Mouse (Mus musculus) MEL (cell line): ENCODE measurements around the gene Cxcl2. TPM values are rescaled to one million over a fixed set of nuclear protein-coding genes. Genes with fewer than 3 reads are reported as not detected.

Experiments
- DNase-seq: peaks from one replicate; pipeline ENCODE4 v3.0.0; 2011; ENCODE audit warnings: low read depth, low spot score
- H3K27ac ChIP-seq: 2 replicates; pipeline ENCODE4 v1.5.1; 2012; ENCODE audit warnings: low read depth, mild to moderate bottlenecking, control low read depth, low read length, moderate library complexity; ENCODE audit not compliant: control insufficient read depth
- H3K27me3 ChIP-seq, 2 experiments: fragments of 150-350 bp in 1 of 2; sonication (generic) in 1 of 2; 2 replicates each; pipeline ENCODE4 v1.6.1; 2012; ENCODE audit warnings: low read length in 2 of 2, mild to moderate bottlenecking in 2 of 2, improper control_type of control experiment in 1 of 2, moderate library complexity in 1 of 2; ENCODE audit not compliant: insufficient read depth in 2 of 2, control insufficient read depth in 1 of 2
- H3K36me3 ChIP-seq, 2 experiments: 2 replicates each; pipeline ENCODE4 v1.6.1; 2012 to 2014; ENCODE audit warnings: low read length in 2 of 2, improper control_type of control experiment in 1 of 2, inconsistent platforms in 1 of 2, mild to moderate bottlenecking in 1 of 2; ENCODE audit not compliant: insufficient read depth in 2 of 2, control insufficient read depth in 1 of 2
- H3K4me1 ChIP-seq, 2 experiments: fragments of 150-350 bp in 1 of 2; sonication (generic) in 1 of 2; 2 replicates each; pipeline ENCODE4 v1.6.1; 2012; ENCODE audit warnings: low read length in 2 of 2, improper control_type of control experiment in 1 of 2, mild to moderate bottlenecking in 1 of 2; ENCODE audit not compliant: insufficient read depth in 2 of 2, control insufficient read depth in 1 of 2
- H3K4me3 ChIP-seq, 2 experiments: fragments of 150-350 bp in 1 of 2; sonication (generic) in 1 of 2; 2 replicates each; pipeline ENCODE4 v1.5.1; 2012; ENCODE audit warnings: low read depth in 2 of 2, low read length in 2 of 2, mild to moderate bottlenecking in 2 of 2, moderate library complexity in 2 of 2, control low read depth in 1 of 2, improper control_type of control experiment in 1 of 2; ENCODE audit not compliant: control insufficient read depth in 1 of 2, insufficient read depth in 1 of 2
- H3K79me2 ChIP-seq: 2 replicates; pipeline ENCODE4 v1.6.1; 2012; ENCODE audit warnings: mild to moderate bottlenecking, low read length, moderate library complexity; ENCODE audit not compliant: control insufficient read depth, poor library complexity, insufficient read depth
- H3K9ac ChIP-seq: 2 replicates; pipeline ENCODE4 v1.6.1; 2012; ENCODE audit warnings: low read depth, mild to moderate bottlenecking, control low read depth, low read length, moderate library complexity; ENCODE audit not compliant: control insufficient read depth, poor library complexity, severe bottlenecking
- H3K9me3 ChIP-seq: fragments of 150-350 bp; sonication (generic); replicated peaks from 2 replicates; pipeline ENCODE4 v1.6.1; 2012; ENCODE audit warnings: mild to moderate bottlenecking, low read length, improper control_type of control experiment, moderate library complexity; ENCODE audit not compliant: insufficient read depth
- BHLHE40 ChIP-seq: IDR thresholded peaks from 2 replicates; pipeline ENCODE4 v1.6.1; 2012; ENCODE audit warnings: low read depth, mild to moderate bottlenecking, inconsistent platforms, low read length, improper control_type of control experiment, borderline replicate concordance
- CHD1 ChIP-seq: IDR thresholded peaks from 2 replicates; pipeline ENCODE4 v1.6.1; 2012; ENCODE audit warnings: low read depth, mild to moderate bottlenecking, inconsistent platforms, low read length, improper control_type of control experiment
- CHD2 ChIP-seq: IDR thresholded peaks from 2 replicates; pipeline ENCODE4 v1.6.1; 2011; ENCODE audit warnings: low read length, improper control_type of control experiment
- E2F4 ChIP-seq: IDR thresholded peaks from 2 replicates; pipeline ENCODE4 v1.6.1; 2011; ENCODE audit warnings: low read depth, low read length, improper control_type of control experiment, borderline replicate concordance
- EP300 ChIP-seq, 2 experiments: IDR thresholded peaks; 2 replicates each; pipeline ENCODE4 v1.6.1; 2011; ENCODE audit warnings: improper control_type of control experiment in 2 of 2, low read length in 2 of 2, low read depth in 1 of 2, mild to moderate bottlenecking in 1 of 2
- ETS1 ChIP-seq: IDR thresholded peaks from 2 replicates; pipeline ENCODE4 v1.6.1; 2012; ENCODE audit warnings: low read depth, mild to moderate bottlenecking, inconsistent platforms, low read length, improper control_type of control experiment, moderate library complexity
- GABPA ChIP-seq: IDR thresholded peaks from 2 replicates; pipeline ENCODE4 v1.6.1; 2012; ENCODE audit warnings: low read depth, mild to moderate bottlenecking, inconsistent platforms, low read length, improper control_type of control experiment, moderate library complexity
- JUND ChIP-seq: IDR thresholded peaks from 2 replicates; pipeline ENCODE4 v1.6.1; 2011; ENCODE audit warnings: low read depth, mild to moderate bottlenecking, improper control_type of control experiment, low read length
- MAFK ChIP-seq: IDR thresholded peaks from 2 replicates; pipeline ENCODE4 v1.6.1; 2011; ENCODE audit warnings: low read depth, mild to moderate bottlenecking, low read length, improper control_type of control experiment, borderline replicate concordance
- MAX ChIP-seq: IDR thresholded peaks from 2 replicates; pipeline ENCODE4 v1.6.1; 2011; ENCODE audit warnings: low read length, improper control_type of control experiment
- MYB ChIP-seq: IDR thresholded peaks from 2 replicates; pipeline ENCODE4 v1.6.1; 2011; ENCODE audit warnings: mild to moderate bottlenecking, low read depth, low read length, improper control_type of control experiment
- MYC ChIP-seq: IDR thresholded peaks from 2 replicates; pipeline ENCODE4 v1.6.1; 2011; ENCODE audit warnings: low read depth, mild to moderate bottlenecking, low read length, improper control_type of control experiment, moderate library complexity
- NELFE ChIP-seq: IDR thresholded peaks from 2 replicates; pipeline ENCODE4 v1.6.1; 2011; ENCODE audit warnings: low read depth, low read length, improper control_type of control experiment
- NRF1 ChIP-seq: IDR thresholded peaks from 2 replicates; pipeline ENCODE4 v1.6.1; 2014; ENCODE audit warnings: low read depth, mild to moderate bottlenecking, inconsistent platforms, low read length, improper control_type of control experiment, moderate library complexity; ENCODE audit not compliant: poor library complexity, insufficient read depth, severe bottlenecking
- POLR2AphosphoS2 ChIP-seq: IDR thresholded peaks from 2 replicates; pipeline ENCODE4 v1.6.1; 2011; ENCODE audit warnings: low read length, improper control_type of control experiment
- POLR2AphosphoS5 ChIP-seq: IDR thresholded peaks from 2 replicates; pipeline ENCODE4 v1.6.1; 2012; ENCODE audit warnings: low read depth, borderline replicate concordance, mild to moderate bottlenecking, inconsistent platforms, low read length, moderate library complexity, mixed read lengths
- SIN3A ChIP-seq: IDR thresholded peaks from 2 replicates; pipeline ENCODE4 v1.6.1; 2012; ENCODE audit warnings: low read length, improper control_type of control experiment, inconsistent platforms
- TAL1 ChIP-seq: IDR thresholded peaks from 2 replicates; pipeline ENCODE4 v1.6.1; 2012; ENCODE audit warnings: mild to moderate bottlenecking, inconsistent platforms, low read length, moderate library complexity, mixed read lengths
- TBP ChIP-seq: IDR thresholded peaks from 2 replicates; pipeline ENCODE4 v1.8.0; 2011; ENCODE audit warnings: low read depth, low read length, improper control_type of control experiment
- TCF12 ChIP-seq: IDR thresholded peaks from 2 replicates; pipeline ENCODE4 v1.6.1; 2014; ENCODE audit warnings: low read depth, mild to moderate bottlenecking, inconsistent platforms, low read length, improper control_type of control experiment, moderate library complexity
- UBTF ChIP-seq: IDR thresholded peaks from 2 replicates; pipeline ENCODE4 v1.6.1; 2012; ENCODE audit warnings: low read depth, mild to moderate bottlenecking, inconsistent platforms, low read length, improper control_type of control experiment, moderate library complexity, borderline replicate concordance; ENCODE audit not compliant: insufficient read depth
- USF1 ChIP-seq: IDR thresholded peaks from 2 replicates; pipeline ENCODE4 v1.6.1; 2014; ENCODE audit warnings: low read depth, mild to moderate bottlenecking, inconsistent platforms, low read length, improper control_type of control experiment, moderate library complexity
- USF2 ChIP-seq, 2 experiments: IDR thresholded peaks; 2 replicates each; pipeline ENCODE4 v1.6.1; 2011 to 2012; ENCODE audit warnings: improper control_type of control experiment in 2 of 2, low read length in 2 of 2, borderline replicate concordance in 1 of 2, inconsistent platforms in 1 of 2, low read depth in 1 of 2, mild to moderate bottlenecking in 1 of 2; ENCODE audit not compliant: insufficient read depth in 1 of 2
- ZC3H11A ChIP-seq: IDR thresholded peaks from 2 replicates; pipeline ENCODE4 v1.6.1; 2012; ENCODE audit warnings: low read depth, mild to moderate bottlenecking, inconsistent platforms, low read length, improper control_type of control experiment
- ZNF384 ChIP-seq: IDR thresholded peaks from 2 replicates; pipeline ENCODE4 v1.6.1; 2012; ENCODE audit warnings: low read depth, mild to moderate bottlenecking, inconsistent platforms, low read length, improper control_type of control experiment
- polyA plus RNA-seq, 2 experiments: library from polyadenylated mRNA; stranded (reverse) in 1 of 2; unstranded in 1 of 2; fragments of >175 nt in 1 of 2; fragments of >200 nt in 1 of 2; gene quantifications; 2 replicates each; pipeline versions ENCODE4 v1.2.1 to v1.2.4; 2012; ENCODE audit warnings: low replicate concordance in 2 of 2, low read depth in 1 of 2; ENCODE audit not compliant: insufficient read length in 2 of 2, insufficient read depth in 1 of 2, missing spikeins in 1 of 2
- total RNA-seq: library from RNA; depleted of rRNA; stranded (reverse); fragments of 300-350 nt; gene quantifications from 2 replicates; pipeline ENCODE4 v1.2.3, GENCODE M21; 2012

The Cxcl2 gene
- total and polyA plus RNA-seq, 3 experiments, result not detected

- H3K9ac ChIP-seq, result no peak overlapping the region
- no peak for TF ChIP-seq USF1
- no peak for TF ChIP-seq JUND
- TF ChIP-seq USF2 (IDR thresholded peaks at IDR 0.05; ENCODE audit: borderline replicate concordance in 1 of 2, insufficient read depth in 1 of 2, low read depth in 1 of 2, low read length in 2 of 2), result no peak
- TF ChIP-seq MYC, result no peak
- no peak for TF ChIP-seq ETS1
- no peak for TF ChIP-seq TBP
- no peak for TF ChIP-seq MYB
- no peak for TF ChIP-seq TAL1
- no peak for TF ChIP-seq BHLHE40
- TF ChIP-seq ZNF384, result no peak
- TF ChIP-seq CHD2, result no peak
- no peak for TF ChIP-seq EP300 (IDR thresholded peaks at IDR 0.05; ENCODE audit: low read depth in 1 of 2, low read length in 2 of 2)
- no peaks in the 10 kb centered on the region for H3K36me3 ChIP-seq
- H3K27ac ChIP-seq, result no peak overlapping the region
- no peaks in the 10 kb centered on the region for H3K4me1 ChIP-seq
- H3K9me3 ChIP-seq, result no peaks in the 10 kb centered on the region
- no peaks in the 10 kb centered on the region for H3K79me2 ChIP-seq
- no peak for DNase-seq
- peaks cover 5 to 13% of the 10 kb centered on the region in 2 experiments for H3K27me3 ChIP-seq
- H3K4me3 ChIP-seq, result no peak overlapping the region
Observed at GRCm38 (mm10) chr5:90894231-90894630, 9.4 kb upstream of the Cxcl2 start.

- Histone ChIP-seq H3K9me3 (no peaks in the 10 kb centered on the region), H3K27ac (no peak overlapping the region), H3K4me1 (peaks cover 2 to 5% of the 10 kb centered on the region in 2 experiments; a peak in 3 of 4 replicates), H3K27me3 (peaks cover 1 to 7% of the 10 kb centered on the region in 2 experiments; a peak in 3 of 4 replicates), H3K79me2 (no peaks in the 10 kb centered on the region), H3K4me3 (no peak overlapping the region), H3K9ac (no peak overlapping the region), H3K36me3 (peaks cover 0 to 2% of the 10 kb centered on the region in 2 experiments; a peak in 2 of 4 replicates)
- TF ChIP-seq TCF12 (no peak), USF2 (IDR thresholded peaks at IDR 0.05; ENCODE audit: borderline replicate concordance in 1 of 2, insufficient read depth in 1 of 2, low read depth in 1 of 2, low read length in 2 of 2) (no peak), CHD1 (no peak), ZC3H11A (no peak), SIN3A (no peak), GABPA (no peak), NRF1 (no peak), NELFE (no peak), BHLHE40 (no peak), MAFK (no peak), POLR2AphosphoS2 (no peak), MAX (no peak), UBTF (no peak), POLR2AphosphoS5 (no peak), USF1 (no peak), E2F4 (no peak)
- DNase-seq, result no peak
Observed at GRCm38 (mm10) chr5:90897429-90897828, 6.2 kb upstream of the Cxcl2 start.
